Mouse (Mus musculus) layer of hippocampus, adult 9-10 months (tissue): ENCODE results near the gene Grip2.

Experiments used
- DNase-seq: peaks from one replicate; pipeline ENCODE4 v3.0.0; 2022; ENCODE audit warnings: low spot score

Gene Grip2

GRCm38 (mm10) chr6:91795640-91796039 is 31.4 kb downstream of the Grip2 start:
- DNase-seq: no peak

- no peak for DNase-seq
Observed at GRCm38 (mm10) chr6:91788311-91788798, 38.7 kb downstream of the Grip2 start.

GRCm38 (mm10) chr6:91785018-91785417 is 42.0 kb downstream of the Grip2 start:
- no peak for DNase-seq

- DNase-seq: no peak
Observed at GRCm38 (mm10) chr6:91779206-91779605, 47.8 kb downstream of the Grip2 start.

- DNase-seq: no peak
Observed at GRCm38 (mm10) chr6:91776543-91776942, 50.5 kb downstream of the Grip2 start.

GRCm38 (mm10) chr6:91773951-91774350 is 53.1 kb downstream of the Grip2 start:
- DNase-seq: no peak

- no peak for DNase-seq
Observed at GRCm38 (mm10) chr6:91767550-91767949, 59.5 kb downstream of the Grip2 start.

- DNase-seq: no peak
Observed at GRCm38 (mm10) chr6:91762051-91762742, 64.9 kb downstream of the Grip2 start.

GRCm38 (mm10) chr6:91754845-91755244 is 72.2 kb downstream of the Grip2 start:
- no peak for DNase-seq

- DNase-seq: no peak
Observed at GRCm38 (mm10) chr6:91754098-91754497, 73.0 kb downstream of the Grip2 start.

GRCm38 (mm10) chr6:91752884-91753283 is 74.2 kb downstream of the Grip2 start:
- DNase-seq: no peak

GRCm38 (mm10) chr6:91750976-91751375 is 76.1 kb downstream of the Grip2 start:
- no peak for DNase-seq

- DNase-seq: no peak
Observed at GRCm38 (mm10) chr6:91746776-91747175, 80.3 kb downstream of the Grip2 start.

GRCm38 (mm10) chr6:91745947-91746582 is 81.0 kb downstream of the Grip2 start:
- no peak for DNase-seq

GRCm38 (mm10) chr6:91745246-91745645 is 81.8 kb downstream of the Grip2 start:
- DNase-seq: no peak

GRCm38 (mm10) chr6:91743886-91744285 is 83.2 kb downstream of the Grip2 start:
- DNase-seq: no peak

GRCm38 (mm10) chr6:91742995-91743394 is 84.1 kb downstream of the Grip2 start:
- no peak for DNase-seq

- DNase-seq: no peak
Observed at GRCm38 (mm10) chr6:91742466-91742865, 84.6 kb downstream of the Grip2 start.

GRCm38 (mm10) chr6:91741046-91741445 is 86.0 kb downstream of the Grip2 start:
- DNase-seq: no peak

GRCm38 (mm10) chr6:91738058-91738457 is 89.0 kb downstream of the Grip2 start:
- no peak for DNase-seq

- DNase-seq: no peak
Observed at GRCm38 (mm10) chr6:91737451-91737850, 89.6 kb downstream of the Grip2 start.

GRCm38 (mm10) chr6:91736471-91736870 is 90.6 kb downstream of the Grip2 start:
- no peak for DNase-seq

GRCm38 (mm10) chr6:91732138-91732537 is 94.9 kb downstream of the Grip2 start:
- no peak for DNase-seq

GRCm38 (mm10) chr6:91729677-91730127 is 97.3 kb downstream of the Grip2 start:
- no peak for DNase-seq
